Mouse (Mus musculus) skeletal muscle tissue, adult 2 months (tissue): ENCODE measurements at regions not wholly inside any gene's neighbourhood (a gene's known extent, or its start where the extent isn't known, plus 50 kb on each side); places are given as distances from the start of the nearest gene placed in this dataset.
"Not testable (repeated sequence)": the region's sequence is repeated elsewhere in the genome, so short reads cannot be mapped to it uniquely, and the experiment has no call there.

Experiments used
- DNase-seq: peaks from one replicate; pipeline ENCODE4 v3.0.0-alpha.2; 2012; ENCODE audit warnings: low read depth, low spot score

DNA sequence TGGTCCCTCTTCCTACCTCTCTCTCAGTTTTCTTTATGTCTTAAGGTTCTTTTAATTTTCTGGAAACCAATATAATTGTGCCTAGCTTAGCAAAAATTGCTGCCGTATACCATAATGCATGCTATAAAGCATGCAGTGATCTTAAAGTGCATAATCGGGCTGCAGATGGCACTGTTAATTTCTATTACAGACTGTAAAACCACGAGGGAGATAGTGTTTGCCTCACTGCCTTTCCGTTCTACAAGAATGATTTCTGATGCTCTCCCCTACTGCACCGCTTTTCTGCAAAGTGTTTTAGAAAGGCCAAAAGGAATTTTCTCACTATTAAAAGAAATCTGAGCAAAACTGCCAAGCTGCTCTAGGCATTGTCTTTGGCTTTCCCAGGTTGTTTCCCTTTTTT is 357.6 kb downstream of the Tusc1 start:
- DNase-seq = no peak

DNA sequence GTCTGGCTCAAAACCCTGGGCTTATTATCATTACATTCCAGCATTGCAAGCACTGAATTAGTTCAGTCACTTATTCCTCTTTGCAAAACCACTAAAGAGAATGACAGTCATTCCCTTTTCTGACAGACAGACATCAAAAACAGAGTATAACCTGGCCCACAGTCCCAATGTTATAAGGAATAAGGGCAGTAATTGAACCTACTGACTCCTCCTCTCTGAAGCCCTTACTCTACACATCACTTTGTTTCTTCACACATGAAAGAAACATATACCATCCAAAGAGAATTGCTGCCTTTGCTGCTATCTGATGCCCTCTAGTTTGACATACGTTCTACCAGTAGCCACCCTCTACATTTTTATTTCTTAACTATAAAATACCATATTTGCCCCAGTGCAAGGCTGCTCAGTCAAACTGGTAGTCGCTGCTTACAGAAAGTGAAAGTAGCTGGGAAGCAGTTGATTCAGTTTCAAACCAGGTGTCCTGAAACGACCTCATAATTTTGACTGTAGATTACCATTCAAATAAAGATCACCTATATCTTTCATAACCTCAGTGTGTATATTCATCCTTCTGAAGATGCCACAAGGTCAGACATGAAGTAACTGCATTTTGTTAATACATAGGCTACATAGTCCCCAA is 393.1 kb downstream of the Tusc1 start:
- peak; percentile 2 for DNase-seq

GRCm38 (mm10) chr4:92931272-92931671 is 404.0 kb downstream of the Tusc1 start:
- no peak for DNase-seq

DNA sequence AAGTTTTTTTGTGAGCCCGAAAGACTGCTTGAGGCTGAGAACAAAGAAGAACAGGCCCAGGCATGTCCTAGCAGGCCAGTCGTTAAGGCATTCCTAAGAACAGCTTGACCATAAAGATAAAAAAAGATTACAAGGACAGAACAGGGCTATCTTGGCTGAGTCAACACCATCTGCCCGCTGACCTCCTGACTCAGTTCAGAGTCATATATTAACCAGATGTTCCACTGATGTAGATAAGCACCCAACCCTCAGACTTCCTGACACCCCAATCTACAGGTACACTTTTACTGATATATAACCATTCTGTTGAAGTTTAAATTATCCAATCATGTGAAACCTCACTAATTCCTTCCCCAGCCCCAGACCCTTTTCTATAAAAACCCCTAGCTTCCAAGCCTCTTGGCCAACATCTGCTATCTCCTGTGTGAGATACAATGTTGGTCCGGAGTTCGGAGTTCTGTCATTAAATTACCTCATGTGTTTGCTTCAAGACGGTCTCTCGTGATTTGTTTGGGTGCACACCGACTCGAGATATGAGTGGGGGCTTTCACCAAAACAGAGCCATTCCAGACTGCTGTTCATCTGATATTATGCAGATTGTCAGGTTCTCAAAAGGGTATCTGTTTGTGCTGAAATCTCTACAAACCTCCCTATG is 413.8 kb downstream of the Tusc1 start:
- DNase-seq = no peak

DNA sequence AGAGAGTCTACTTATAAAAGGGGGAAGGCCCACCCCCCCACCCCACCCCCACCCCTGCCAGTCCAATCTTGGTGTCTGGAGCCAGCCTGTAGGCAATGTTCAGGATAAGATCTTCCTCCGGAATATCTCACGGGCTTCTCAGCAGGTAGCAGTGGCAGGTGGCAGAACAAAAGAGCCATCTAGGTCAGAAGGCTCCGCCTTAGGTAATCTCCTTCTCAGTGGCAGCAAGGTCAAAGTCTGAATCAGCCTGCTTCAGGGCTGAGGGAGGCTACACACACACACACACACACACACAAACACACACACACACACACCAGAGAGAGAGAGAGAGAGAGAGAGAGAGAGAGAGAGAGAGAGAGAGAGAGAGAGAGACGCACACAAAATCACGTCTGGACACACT is 431.8 kb downstream of the Tusc1 start:
- not testable (repeated sequence) for DNase-seq
